Mouse (Mus musculus) left cerebral cortex, postnatal 4 days (tissue): ENCODE data around the gene Stmnd1. TPM values are rescaled to one million over a fixed set of nuclear protein-coding genes. Genes with fewer than 3 reads are reported as not detected.

Experiments
- total RNA-seq, 2 experiments: library from RNA; stranded (reverse); gene quantifications; 2 replicates each; pipeline ENCODE4 v1.2.3; 2021

The Stmnd1 gene
- total RNA-seq, 2 experiments from 2014 or later: 0.26 TPM; not detected in 1

Other genes starting within 250 kb of the Stmnd1 start
- gene Rbm24, start 144.7 kb downstream of the Stmnd1 start, total RNA-seq: 10 to 100 TPM; 27.4 to 31.0 TPM
- gene Cap2, start 228.1 kb downstream of the Stmnd1 start, total RNA-seq: 10 to 100 TPM; 23.1 to 23.6 TPM